Mouse (Mus musculus) B cell, adult 2 months (primary cell): ENCODE results near the gene Zfp410.
"Not testable (repeated sequence)": the region's sequence is repeated elsewhere in the genome, so short reads cannot be mapped to it uniquely, and the experiment has no call there.

Experiments
- DNase-seq, 2 experiments: peaks; one replicate each; pipeline ENCODE4 v3.0.0; 2022

The Zfp410 gene

GRCm38 (mm10) chr12:84316721-84317621 lies at the start of gene Zfp410:
Gene Zfp410, plus strand, starts transcription at chr12:84316852.
- peak; percentile 75 to 76 for DNase-seq

DNA sequence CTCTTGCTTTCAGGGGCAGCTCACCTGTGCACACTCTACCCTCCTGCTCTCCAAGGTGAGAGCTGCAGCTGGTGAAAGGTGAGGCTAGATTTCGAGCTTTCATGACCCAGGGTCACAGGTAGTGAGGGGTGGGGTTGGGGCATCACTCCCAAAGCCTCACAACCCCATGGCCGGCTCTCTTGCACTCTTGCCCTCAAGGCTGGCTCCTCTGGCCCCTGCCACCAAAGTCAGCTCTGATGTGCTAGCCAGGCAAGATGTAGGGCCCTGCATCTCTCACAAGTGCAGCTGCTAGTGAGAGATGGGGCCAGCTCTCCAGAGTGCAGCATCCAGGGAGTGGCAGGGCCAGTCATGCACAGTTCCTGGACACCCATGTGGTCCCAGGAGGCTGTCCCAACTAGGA lies 49.4 kb upstream of the Zfp410 start:
- no peak for DNase-seq

DNA sequence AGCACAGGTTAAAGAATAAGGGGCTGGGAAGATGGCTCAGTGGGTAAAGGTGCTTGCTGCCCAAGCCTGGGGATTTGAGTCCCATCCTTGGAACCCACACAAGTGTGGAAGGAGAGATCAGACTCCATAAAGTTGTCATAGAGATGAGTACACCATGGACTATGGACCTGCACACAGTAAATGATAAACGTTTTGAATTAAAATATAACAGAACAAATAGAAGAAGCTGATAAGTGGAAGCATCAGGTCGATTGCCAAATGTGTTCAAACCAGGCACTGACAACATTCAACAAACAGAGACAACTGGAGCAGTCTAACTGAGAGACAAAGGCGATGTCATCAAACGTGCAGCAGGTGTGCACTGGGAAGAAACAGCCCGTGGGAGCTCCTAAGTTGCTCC lies 43.3 kb upstream of the Zfp410 start:
- no peak for DNase-seq

- DNase-seq, result no peak
Measured at GRCm38 (mm10) chr12:84275288-84275687, 41.4 kb upstream of the Zfp410 start.

DNA sequence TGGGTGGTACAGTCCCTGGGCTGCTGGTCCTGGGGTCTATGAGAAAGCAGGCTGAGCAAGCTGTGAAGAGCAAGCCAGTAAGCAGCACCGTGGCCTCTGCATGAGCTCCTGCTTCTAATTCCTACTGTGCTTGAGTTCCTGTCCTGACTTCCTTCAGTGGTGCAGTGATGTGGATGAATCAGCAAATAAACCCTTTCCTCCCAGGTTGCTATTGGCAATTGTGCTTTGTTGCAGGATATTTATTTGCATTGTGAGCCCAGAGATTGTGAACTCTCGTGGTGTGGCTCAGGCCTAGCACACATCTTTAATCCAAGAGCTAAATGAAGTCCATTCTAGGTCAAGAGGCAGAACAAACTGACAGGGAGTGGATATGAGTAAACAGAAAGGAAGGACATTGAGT lies 40.4 kb upstream of the Zfp410 start:
- DNase-seq, result no peak

GRCm38 (mm10) chr12:84276799-84277198 lies 39.9 kb upstream of the Zfp410 start:
- no peak for DNase-seq

DNA sequence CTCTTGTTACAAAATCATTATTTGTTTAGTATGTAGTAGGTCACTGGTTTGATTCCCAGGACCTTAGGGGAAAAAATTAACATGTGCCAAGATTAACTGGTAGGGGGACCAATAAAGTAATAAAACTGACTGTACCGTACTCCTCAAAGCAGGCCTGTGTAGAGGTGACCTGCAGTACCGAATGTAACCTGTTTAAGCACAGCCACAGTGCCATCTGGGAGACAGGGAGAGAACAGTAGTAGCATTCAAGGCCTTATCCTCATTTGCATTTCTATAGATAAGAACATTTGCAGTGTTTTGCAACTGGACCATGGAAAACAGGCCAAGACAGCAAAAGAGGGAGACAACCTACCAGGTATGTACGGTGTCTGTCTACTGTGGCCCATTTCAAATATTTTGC lies 38.8 kb upstream of the Zfp410 start:
- no peak for DNase-seq

DNA sequence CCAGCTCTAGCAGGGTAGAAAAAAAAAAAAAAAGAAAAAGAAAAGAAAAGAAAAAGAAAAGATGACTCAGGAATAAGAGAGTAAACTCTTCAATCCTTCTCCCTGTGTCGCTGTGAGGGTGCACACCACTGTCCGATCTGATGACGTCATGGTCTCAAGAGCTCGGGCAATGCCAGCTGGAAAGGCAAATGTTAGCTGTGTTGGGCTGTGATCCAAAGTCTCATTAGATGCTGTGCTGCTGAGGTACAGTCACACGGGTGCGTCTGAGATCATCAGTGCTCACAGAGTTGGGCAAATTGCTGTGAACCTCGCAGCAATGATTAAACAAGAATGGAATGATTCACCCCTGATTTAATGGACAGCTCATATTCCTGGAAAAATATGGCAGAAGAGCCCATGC lies 37.8 kb upstream of the Zfp410 start:
- DNase-seq, result no peak

GRCm38 (mm10) chr12:84284391-84284790 lies 32.3 kb upstream of the Zfp410 start:
- no peak for DNase-seq

DNA sequence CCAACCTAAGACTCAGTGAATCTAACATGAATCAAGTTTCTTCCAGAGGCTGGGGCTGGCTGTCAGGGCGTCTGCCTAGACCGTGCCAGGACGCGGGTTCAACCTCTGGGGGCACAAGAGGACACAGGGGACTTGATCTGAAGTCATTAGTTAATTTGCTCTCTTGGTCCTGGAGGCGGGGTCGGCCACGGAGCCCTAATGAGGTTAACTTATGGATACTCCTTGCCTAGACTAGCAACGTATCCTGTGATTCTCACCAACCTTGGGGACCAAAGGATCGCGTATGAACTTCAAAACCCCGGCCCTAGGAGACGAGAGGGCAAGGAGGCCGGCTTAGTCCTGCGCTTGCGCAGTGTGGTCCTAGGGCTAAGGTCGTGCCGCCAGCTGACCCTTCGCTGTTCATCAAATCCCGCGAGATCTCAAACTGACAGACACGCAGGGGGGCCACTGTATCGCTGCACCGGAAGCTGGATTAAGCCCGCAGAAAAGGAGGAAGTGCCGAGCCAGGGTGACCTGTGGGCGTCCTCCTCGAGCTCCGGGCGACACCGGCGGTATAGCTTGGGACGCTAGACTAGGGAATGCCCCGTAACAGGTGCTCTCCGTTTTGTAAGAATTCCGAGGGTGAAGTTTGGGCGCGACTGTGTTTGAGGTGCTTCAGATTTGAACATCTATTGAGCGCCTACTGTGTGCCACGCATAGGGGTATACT lies 31.6 kb upstream of the Zfp410 start, which contains the start of gene Ptgr2:
Gene Ptgr2 (plus strand): TSS at position 348 of the 708 bp plus-strand sequence.
- peak; percentile 92 to 93 for DNase-seq

GRCm38 (mm10) chr12:84285593-84285968 lies 31.1 kb upstream of the Zfp410 start:
- no peak for DNase-seq

DNA sequence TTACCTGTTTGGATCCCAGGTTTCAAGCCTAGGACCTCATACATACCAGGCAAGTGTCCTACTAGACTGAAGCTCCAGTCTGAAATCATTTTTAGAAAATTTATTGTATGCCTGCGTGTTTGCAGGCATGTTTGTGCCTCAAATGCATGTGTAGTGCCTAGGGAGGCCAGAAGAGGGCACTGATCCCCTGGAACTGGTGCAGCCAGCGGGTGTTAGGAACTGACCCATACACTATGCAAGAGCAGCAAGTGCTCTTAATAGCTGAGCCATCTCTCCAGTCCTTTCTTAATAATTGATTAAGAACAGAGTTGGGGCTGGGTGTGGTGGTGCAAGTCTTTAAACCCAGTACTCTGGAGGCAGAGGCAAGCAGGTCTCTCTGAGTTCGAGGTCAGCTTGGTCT lies 28.2 kb upstream of the Zfp410 start:
- DNase-seq, result peak; percentile 75 to 78

- DNase-seq, result no peak
Measured at GRCm38 (mm10) chr12:84297851-84298250, 18.8 kb upstream of the Zfp410 start.

DNA sequence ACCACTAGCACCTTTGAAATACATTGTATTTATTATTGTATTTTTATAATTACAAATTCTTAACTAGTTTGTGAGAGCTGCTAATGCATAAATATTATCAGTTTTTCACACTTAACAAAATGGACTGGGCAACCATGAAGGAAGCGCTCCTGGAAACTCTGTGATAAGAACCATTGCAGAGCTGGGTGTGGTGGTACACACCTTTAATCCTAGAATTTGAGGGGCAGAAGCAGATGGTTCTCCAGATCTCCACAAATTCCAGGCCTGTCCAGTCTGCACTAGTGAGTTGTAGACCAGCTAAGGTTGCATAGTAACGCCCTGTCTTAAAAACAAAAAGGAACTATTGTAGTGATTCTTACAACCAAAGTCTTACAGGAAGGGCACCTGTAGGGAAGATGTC lies 17.4 kb upstream of the Zfp410 start:
- DNase-seq, result no peak

- DNase-seq, result no peak
Measured at GRCm38 (mm10) chr12:84304101-84304500, 12.6 kb upstream of the Zfp410 start.

DNA sequence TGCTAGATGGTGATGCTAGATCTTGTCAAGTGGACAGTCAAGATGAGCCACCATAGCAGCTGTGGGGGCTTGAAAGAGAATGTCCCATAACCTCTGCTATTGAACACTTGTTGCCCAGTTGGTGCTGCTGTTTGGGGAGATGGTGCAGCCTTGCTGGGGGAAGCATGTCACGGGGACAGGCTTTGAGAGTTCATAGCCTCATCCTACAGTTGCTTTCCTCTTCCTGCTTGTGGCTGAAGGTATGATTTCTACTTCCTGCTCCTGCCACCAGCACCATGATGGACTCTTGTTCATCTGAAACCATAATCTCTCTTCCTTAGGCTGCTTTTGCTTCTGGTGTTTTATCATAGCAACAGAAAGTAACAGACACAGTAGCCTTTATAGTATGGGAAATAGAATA lies 12.1 kb upstream of the Zfp410 start:
- no peak for DNase-seq

- DNase-seq, result no peak
Measured at GRCm38 (mm10) chr12:84311306-84311705, 5.3 kb upstream of the Zfp410 start.

DNA sequence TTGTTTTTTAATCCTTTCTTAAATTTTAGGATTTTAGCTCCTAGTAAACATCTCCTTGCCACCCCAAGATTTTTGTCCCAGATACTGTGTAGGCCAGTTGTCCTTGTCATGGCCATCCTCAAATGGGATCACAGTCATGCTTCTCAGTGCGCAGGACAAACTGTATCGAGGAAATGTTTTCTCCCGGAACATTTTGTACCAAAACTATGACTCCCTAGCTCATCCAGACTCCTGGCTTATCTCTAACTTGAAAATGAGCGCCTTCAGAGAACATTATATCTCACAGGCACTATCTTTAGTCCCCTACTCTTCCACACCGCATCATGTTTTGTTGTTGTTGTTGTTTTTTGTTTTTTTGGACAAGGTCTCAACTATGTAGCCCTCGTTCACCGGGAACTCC lies 646 bp upstream of the Zfp410 start:
- DNase-seq, result no peak

GRCm38 (mm10) chr12:84327111-84327512 lies 10.5 kb downstream of the Zfp410 start:
- DNase-seq, result no peak

DNA sequence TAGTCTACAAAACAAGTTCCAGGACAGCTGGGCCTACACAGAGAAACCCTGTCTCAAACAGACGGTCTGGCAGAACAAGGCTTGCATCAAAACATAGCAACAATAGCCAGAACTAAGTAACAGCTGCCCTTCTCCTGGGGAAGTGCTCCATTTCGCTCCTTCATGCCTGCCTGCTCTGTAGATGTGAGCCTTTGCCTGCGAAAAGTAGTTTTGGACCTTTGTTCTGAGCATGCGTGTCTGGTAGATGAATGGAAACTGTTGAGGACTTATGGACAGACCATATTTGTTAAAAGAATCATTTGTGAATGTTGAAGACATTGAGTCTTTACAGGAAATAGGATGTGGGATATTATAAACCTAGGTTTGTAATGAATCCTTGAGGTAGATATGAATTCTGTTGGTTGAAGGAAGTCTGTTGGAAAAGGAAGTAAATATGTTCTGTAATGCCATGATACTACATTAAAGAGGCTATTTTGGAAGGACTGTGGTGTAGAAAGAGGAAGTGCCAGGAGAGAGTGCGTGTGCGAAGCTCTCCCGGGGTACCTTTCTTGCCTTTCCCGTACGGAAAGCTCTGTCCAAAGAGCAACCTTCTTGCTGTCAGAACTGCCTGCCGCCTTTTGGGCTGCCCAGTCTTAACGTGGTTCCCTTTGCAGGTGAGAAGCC lies 20.4 kb downstream of the Zfp410 start:
- DNase-seq, result no peak

GRCm38 (mm10) chr12:84347192-84347591 lies 30.5 kb downstream of the Zfp410 start:
- DNase-seq, result peak; percentile 17 to 47

DNA sequence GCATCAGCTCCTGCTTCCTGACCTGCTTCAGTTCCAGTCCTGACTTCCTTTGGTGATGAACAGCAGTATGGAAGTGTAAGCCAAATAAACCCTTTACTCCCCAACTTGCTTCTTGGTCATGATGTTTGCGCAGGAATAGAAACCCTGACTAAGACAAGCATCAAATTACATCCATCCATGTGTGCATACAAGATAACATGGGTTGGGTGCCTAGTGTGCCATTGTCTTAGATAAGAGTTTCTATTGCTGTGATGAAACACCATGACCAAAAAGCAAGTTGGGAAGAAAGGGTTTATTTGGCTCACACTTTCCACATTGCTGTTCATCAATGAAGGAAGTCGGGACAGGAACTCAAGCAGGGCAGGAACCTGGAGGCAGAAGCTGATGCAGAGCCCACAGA lies 42.0 kb downstream of the Zfp410 start:
- not testable (repeated sequence) for DNase-seq
